Mouse (Mus musculus): ENCODE results near the gene Gm49318.

Gm49318 gene

DNA sequence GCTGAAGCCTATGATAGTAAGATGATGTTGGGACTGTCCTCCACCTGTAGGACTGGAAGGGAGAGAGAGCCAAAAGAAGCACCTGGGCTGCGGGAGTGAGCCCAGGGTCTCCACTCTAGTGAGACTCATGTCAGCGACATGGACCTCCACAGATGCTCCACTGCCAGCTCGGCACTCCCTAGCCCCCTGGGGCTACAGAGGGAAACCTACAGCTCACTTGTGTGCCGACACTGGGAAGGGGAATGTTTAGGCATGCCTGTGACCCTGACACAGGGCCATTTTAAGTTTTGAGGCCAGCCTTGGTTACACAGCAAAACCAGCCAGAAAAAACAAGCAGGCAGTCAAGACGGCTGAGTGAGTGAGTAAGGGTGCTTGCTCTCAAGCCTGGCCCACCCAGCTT lies 3.9 kb downstream of the Gm49318 start:
- no peak for DNase-seq

GRCm38 (mm10) chr9:22066433-22066832 lies 4.6 kb downstream of the Gm49318 start:
- DNase-seq = peak; percentile 84

- DNase-seq = no peak
Observed at GRCm38 (mm10) chr9:22065642-22066041, 5.4 kb downstream of the Gm49318 start.

DNA sequence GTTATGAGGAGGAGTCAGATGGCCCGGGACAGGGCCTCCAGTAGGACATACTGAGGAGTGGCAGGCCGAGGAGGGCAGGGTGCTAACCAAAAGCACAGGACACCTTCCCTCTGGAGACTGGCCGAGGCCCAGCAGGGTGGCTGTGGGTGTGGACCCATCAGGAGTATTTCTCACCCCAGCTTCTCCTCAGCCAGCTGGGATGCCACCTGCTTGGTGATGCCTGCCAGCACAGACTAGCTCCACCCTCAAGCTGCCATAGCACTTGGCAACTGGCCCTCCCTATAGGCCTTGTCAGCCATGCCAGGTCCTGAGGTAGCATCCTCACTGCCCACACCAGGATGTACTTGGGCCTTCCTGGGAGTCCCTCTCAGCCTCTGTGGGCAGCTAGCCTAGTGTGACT lies 6.7 kb downstream of the Gm49318 start:
- DNase-seq = no peak

GRCm38 (mm10) chr9:22061339-22061738 lies 9.7 kb downstream of the Gm49318 start:
- no peak for DNase-seq

GRCm38 (mm10) chr9:22058011-22058424 lies 13.0 kb downstream of the Gm49318 start:
- DNase-seq = no peak

DNA sequence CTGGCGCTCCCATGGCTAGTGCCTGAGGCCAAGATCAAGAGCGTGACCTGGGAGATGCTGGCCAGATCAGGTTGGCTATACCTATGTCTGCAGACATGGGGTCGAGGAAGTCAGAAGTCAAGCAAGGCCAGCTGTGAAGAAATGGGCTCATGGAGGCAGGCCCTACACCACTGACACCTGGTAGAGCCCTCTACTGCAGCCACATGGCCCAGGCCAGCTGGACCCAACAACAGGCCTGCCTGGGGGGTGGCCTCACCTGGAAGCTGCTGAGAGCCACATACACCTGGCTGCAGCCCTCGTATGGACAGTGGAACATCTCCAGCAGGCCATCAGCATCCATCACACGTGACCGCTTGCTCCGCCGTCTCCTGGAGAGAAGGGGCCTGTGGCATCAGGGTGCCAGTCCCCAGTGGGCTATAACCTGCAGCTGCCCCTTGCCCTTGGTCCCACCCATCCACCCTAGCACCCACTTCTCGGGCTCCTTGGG lies 14.0 kb downstream of the Gm49318 start:
- no peak for DNase-seq

- DNase-seq = no peak
Observed at GRCm38 (mm10) chr9:22056303-22056910, 14.7 kb downstream of the Gm49318 start.

DNA sequence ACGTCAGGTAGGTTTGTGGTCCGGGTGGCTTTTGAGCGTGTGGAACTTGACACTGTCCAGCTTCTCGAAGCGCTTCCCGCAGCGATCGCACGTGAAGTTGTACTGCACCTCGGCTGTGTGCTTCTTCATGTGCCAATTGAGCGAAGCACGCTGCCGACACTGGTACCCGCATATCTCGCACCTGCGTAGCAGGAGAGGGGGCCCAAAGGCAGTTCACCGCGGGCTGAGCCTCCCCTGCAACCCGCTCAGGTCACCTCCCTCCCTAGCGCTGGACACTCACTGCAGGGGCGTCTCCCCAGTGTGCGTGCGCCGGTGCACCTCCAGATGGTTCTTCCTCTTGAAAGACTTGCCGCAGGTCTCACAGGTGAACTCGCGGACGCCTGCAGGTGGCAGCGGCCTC lies 15.3 kb downstream of the Gm49318 start:
- no peak for DNase-seq

GRCm38 (mm10) chr9:22054411-22055076 lies 16.5 kb downstream of the Gm49318 start:
- peak; percentile 83 for DNase-seq

DNA sequence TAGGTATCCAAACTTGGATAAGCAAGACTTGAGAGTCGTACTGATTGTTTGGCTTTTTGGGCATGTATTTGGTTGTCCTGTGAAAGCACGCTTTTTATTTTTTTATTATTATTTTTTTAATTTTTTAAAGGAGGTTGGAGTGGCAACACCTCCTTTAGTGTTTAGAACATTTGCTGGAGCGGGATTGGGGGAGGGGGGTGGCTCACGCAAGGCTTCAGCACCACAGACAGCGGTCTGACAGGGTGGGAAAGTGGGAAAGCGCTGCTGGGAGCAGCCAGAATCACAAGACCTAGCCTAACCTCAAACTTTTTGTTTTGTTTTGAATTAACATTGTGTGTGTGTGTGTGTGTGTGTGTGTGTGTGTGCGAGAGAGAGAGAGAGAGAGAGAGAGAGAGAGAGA lies 17.4 kb downstream of the Gm49318 start:
- DNase-seq = peak; percentile 53

GRCm38 (mm10) chr9:22051958-22052254 lies 19.2 kb downstream of the Gm49318 start, which contains the start of gene Elavl3:
TSS of gene Elavl3 (minus strand) at chr9:22052023.
- DNase-seq = no peak

- no peak for DNase-seq
Observed at GRCm38 (mm10) chr9:22051161-22051957, 19.7 kb downstream of the Gm49318 start.

DNA sequence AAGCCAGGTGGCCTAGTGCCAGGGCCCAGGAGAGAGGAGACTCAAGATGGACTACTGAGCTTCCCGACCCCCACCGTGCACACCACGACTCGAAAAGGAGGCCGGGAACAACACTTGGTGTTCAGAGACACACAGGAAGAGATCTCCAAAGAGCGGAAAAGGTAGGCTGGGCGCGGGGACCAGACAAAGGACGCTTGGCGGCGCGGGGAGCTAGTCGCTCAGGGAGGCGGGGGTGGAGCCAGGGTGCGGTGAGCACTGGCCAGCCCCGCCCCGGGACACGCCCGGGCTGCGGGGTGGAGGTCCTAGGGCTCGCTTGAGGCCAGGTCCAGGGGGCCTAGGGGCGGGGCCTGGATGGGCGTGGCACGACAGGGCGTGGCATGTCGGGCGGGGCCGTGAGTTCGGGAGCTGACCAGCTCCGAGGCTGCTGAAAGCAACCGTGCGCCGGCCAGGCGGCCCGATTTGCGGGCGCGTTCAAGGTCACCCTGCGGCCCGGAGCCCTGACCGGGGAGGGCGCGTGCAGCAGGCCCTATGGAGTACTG lies 20.6 kb downstream of the Gm49318 start:
- peak; percentile 72 for DNase-seq

DNA sequence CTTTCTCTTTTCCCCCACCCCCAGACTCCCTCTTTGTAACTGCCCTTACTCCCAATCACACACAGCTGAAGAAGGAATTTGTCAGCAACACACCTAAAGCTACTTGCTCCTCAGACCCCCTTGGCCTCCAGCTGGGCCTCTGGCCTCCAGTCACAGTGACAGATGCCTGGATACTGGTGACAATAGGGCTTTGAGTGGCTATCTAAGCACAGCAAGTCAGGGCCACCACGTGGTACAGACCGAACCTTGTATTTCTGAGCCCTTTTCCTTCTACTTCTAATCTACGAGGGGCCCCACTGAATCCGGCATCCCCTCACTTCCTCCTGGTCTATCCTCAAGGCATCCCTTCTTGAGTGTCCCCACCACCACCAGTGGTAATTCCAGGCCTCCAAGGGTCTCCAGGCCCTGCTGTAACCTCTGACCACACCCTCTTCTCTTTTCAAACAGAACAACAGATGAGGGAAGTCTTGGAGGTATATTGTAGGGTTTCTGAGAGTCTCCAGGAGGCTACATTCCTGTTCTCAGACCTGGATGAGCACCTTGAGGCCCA lies 21.3 kb downstream of the Gm49318 start:
- no peak for DNase-seq

DNA sequence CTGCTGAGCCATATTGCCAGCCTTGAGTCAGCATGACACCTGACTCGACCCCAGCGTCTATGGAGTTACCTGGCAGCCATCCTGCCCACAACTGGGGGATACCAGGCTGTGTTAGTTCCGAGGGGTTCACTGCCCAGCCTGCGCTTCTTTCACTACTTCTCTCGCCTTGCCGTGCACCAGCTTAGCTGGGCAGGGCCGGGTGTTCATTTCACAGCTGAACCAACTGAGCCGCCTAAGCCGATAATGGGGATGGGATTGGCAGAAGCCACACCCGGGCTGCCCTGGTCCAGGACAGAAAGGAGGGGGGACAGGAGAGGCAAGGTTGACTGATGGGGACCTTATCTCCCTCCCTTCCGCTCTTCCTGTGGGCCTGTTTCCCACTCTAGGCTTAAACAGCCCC lies 21.7 kb downstream of the Gm49318 start:
- no peak for DNase-seq

- no peak for DNase-seq
Observed at GRCm38 (mm10) chr9:22047329-22047728, 23.7 kb downstream of the Gm49318 start.

- no peak for DNase-seq
Observed at GRCm38 (mm10) chr9:22041832-22042231, 29.2 kb downstream of the Gm49318 start.

- DNase-seq = no peak
Observed at GRCm38 (mm10) chr9:22037826-22038225, 33.2 kb downstream of the Gm49318 start.

GRCm38 (mm10) chr9:22035300-22036044 lies 35.6 kb downstream of the Gm49318 start:
- no peak for DNase-seq

DNA sequence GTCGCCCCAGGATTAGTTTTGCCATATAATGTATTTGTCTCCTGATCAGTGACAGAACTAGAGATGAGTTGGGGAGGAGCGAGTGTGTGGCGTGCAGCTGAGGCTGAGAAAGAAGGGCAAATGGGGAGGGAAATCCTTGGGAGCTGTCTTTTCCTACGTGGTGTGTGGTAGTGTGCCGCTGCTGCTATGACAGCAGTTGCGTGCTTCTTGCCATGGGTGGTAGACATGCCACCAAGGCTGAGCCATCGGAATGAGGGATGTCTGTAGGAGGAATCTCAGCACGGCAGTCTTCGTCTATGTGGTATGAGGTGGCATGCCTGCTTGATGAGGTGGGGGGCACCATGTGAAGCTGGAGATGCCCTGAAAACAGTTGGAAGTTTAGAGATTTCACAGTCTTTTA lies 40.7 kb downstream of the Gm49318 start:
- no peak for DNase-seq

- DNase-seq = no peak
Observed at GRCm38 (mm10) chr9:22028467-22028866, 42.6 kb downstream of the Gm49318 start.

- DNase-seq = no peak
Observed at GRCm38 (mm10) chr9:22024592-22024991, 46.5 kb downstream of the Gm49318 start.

All from kidney, postnatal 10 days (tissue).